Mouse (Mus musculus) embryonic facial prominence, embryonic 13.5 days (tissue): ENCODE measurements around the gene Fbxo42. TPM values are rescaled to one million over a fixed set of nuclear protein-coding genes. Genes with fewer than 3 reads are reported as not detected.
A peak's percentile ranks its signal among the peaks of the same experiment; 100 is the strongest.

Experiments
- ATAC-seq: fragments of 200-750 bp; cut with Nextera tagmentation; 2 replicates; pipeline ENCODE4 v1.8.0; 2017; ENCODE audit warnings: low read depth; ENCODE audit not compliant: insufficient number of reproducible peaks, insufficient read depth, low FRiP score, low TSS enrichment
- H3K27ac ChIP-seq: fragments of 300-500 bp; sonication (generic); 2 replicates; pipeline ENCODE4 v1.5.1; 2015; ENCODE audit warnings: moderate library complexity, mild to moderate bottlenecking, inconsistent platforms
- H3K27me3 ChIP-seq: fragments of 300-500 bp; sonication (generic); 2 replicates; pipeline ENCODE4 v1.6.1; 2015; ENCODE audit warnings: mild to moderate bottlenecking, inconsistent platforms
- H3K36me3 ChIP-seq: fragments of 300-500 bp; sonication (generic); 2 replicates; pipeline ENCODE4 v1.6.1; 2015; ENCODE audit warnings: mild to moderate bottlenecking, inconsistent platforms
- H3K4me1 ChIP-seq: fragments of 300-500 bp; sonication (generic); 2 replicates; pipeline ENCODE4 v1.6.1; 2015; ENCODE audit warnings: inconsistent platforms
- H3K4me2 ChIP-seq: fragments of 300-500 bp; sonication (generic); 2 replicates; pipeline ENCODE4 v1.6.1; 2015; ENCODE audit warnings: moderate library complexity, mild to moderate bottlenecking, inconsistent platforms
- H3K4me3 ChIP-seq: fragments of 300-500 bp; sonication (generic); 2 replicates; pipeline ENCODE4 v1.5.1; 2015; ENCODE audit warnings: mild to moderate bottlenecking, inconsistent platforms
- H3K9ac ChIP-seq: fragments of 300-500 bp; sonication (generic); 2 replicates; pipeline ENCODE4 v1.6.1; 2015; ENCODE audit warnings: mild to moderate bottlenecking, inconsistent platforms
- H3K9me3 ChIP-seq: fragments of 300-500 bp; sonication (generic); 2 replicates; pipeline ENCODE4 v1.6.1; 2016; ENCODE audit warnings: inconsistent platforms
- WGBS: fragments of 180-500 bp; shearing (Covaris S2); methylation state at CpG from one replicate; pipeline ENCODE4 v1.1.7; 2015; ENCODE audit warnings: mixed read lengths; 5-methylcytosine and 5-hydroxymethylcytosine counted together
- polyA plus RNA-seq: library from polyadenylated mRNA; unstranded; fragments of >200 nt; fragmentation: Nextera tagmentation; extraction: Ambion mirVana; gene quantifications from 2 replicates; pipeline ENCODE4 v1.2.1, GENCODE M21; 2015

The Fbxo42 gene
- polyA plus RNA-seq, 1 experiment from 2014 or later: 23.3 TPM

DNA sequence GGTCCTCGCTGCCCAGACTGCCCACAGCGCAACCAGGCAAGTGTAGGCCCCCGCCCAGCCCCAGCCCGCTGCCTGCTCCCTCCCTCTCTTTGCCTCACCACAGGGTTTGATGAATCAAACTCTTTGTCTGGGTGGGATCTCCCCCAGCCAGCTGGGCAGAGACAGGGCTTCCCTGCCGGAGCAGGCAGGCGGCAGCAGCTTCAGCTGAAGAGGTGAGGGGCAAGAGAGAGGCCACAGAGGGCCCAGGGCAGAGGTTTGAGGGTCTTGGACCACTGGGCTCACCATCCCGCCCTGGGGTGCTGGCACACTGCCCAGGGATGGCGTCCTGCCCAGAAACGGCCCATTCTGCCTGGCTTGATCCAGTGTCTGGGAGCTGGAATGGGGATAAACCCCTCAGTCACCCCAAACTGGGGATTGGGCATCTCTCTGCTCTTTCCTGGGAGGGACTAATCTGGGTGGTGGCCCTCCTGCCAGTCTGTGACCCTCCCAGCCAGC, 97.3 kb downstream of the Fbxo42 start:
- peak overlapping the region; percentile 71 for H3K4me2 ChIP-seq
- H3K4me1 ChIP-seq: peaks cover 86% of the 10 kb centered on the region
- peak overlapping the region; percentile 69 for H3K9ac ChIP-seq
- peaks cover 80% of the 10 kb centered on the region for H3K27me3 ChIP-seq
- WGBS: 5% methylated on average over 9 of the region's 9 CpGs
- H3K27ac ChIP-seq: peak overlapping the region; percentile 93
- ATAC-seq: peak; percentile 8; the same call in 1 of the 2 replicates
- no peaks in the 10 kb centered on the region for H3K9me3 ChIP-seq
- H3K36me3 ChIP-seq: 0 out of 2 replicates have a peak, but pooled peaks cover 3% of the 10 kb centered on the region
- H3K4me3 ChIP-seq: peak overlapping the region; percentile 49

DNA sequence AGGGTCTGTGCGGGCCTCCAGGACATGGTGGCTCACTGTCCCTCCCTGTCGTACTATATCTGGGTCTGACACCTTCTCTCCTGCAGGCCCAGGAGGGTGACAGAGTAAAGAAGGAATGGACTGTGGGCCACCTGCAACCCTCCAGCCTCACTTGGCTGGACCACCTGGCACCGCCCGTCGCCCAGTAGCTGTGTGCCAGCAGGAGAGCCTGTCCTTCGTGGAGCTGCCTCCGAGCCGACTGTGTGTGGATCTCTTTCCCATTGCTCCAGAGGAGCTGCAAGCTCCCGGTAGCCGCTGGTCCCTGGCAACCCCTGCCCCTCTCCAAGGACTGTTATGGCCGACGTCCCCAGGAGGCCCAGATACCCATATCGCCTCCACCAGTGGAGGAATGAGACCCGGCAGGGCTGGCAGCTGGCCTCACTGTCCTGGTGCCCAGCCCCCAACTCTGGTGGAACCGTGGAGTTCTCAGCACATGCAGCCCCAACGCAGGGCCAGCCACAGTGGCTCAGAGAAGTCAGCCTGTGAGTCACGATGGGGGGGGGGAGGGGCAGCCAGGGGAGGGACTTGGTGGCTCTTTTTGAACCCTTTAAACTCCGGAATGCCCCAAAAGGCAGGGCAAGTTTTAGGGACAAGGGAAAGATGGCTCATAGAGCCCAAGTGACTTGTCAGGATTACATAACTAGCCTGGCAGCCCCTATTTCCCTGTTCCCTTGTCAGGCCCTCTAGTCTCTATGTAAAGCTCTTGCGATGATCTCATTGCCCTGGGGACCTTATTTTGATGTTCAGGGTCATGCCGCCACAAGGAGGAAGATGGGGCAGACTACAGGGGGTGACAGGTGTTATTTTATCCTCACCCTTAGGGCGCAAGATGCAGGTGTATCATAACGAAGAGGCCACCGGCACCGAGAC, 98.6 kb downstream of the Fbxo42 start:
- H3K9me3 ChIP-seq: no peaks in the 10 kb centered on the region
- peak overlapping the region; percentile 93; the same call in 1 of the 2 replicates for H3K27ac ChIP-seq
- H3K4me2 ChIP-seq: peak overlapping the region; percentile 71
- ATAC-seq: no peak
- peaks cover 73% of the 10 kb centered on the region for H3K4me1 ChIP-seq
- WGBS: 25% methylated on average over 24 of the region's 24 CpGs
- peaks cover 13% of the 10 kb centered on the region for H3K36me3 ChIP-seq
- H3K27me3 ChIP-seq: peaks cover 79% of the 10 kb centered on the region
- H3K4me3 ChIP-seq: peak overlapping the region; percentile 49
- H3K9ac ChIP-seq: peak overlapping the region; percentile 66

DNA sequence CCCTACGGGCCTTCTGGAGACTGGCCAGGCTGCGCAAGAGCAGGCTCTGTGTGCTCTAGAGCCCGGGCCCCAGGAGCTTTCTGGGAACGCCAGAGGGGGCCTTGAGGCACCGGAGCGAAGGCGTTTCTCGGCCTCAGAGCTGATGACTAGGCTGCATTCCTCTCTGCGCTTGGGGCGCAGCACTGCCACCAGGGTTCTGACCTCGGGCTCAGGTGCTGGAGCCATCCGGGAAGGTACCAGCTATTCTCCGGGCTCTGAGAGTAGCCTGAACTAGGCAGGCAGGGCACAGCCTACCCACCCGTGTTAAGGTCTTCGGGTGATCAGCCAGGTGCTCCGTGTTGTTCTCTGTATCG, 99.3 kb downstream of the Fbxo42 start:
- H3K27me3 ChIP-seq: peaks cover 72% of the 10 kb centered on the region

DNA sequence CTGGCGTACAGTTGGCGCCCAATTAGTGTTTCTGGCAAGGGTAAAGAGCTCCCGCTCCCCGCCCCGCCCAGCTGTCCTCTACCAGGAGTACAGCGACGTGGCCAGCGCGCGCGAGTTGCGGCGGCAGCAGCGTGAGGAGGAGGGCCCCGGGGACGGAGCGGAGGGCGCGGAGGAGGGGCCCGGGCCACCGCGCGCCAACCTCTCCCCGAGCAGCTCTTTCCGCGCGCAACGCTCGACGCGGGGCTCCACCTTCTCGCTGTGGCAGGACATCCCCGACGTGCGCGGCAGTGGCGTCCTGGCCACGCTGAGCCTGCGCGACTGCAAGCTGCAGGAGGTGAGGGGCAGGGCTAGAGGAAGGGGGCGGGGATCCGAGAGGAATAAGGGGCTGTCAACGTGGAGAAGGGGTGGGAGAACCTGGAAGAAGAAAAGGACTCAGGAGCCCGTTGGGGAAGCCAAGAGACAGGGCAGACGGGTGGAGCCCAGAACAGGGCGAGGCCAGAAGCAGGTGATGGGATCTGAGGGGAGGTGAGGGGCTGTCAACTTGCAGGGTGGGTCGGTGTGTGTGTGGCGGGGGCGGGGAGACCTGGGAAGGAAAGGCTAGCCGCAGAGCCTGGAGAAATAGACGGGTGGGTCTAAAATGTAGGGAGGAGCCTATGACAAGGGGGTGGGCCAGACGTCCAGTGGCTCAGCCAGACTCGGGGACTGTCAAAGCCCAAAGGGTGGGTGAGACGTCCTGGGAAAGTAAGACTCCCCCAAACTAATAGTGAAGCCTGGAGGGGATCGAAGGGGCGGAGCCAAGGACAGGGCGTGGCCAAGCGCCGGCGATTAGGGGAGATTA, 100.3 kb downstream of the Fbxo42 start:
- under 1% methylated on average over 60 of the region's 60 CpGs for WGBS
- Histone ChIP-seq H3K9me3 (no peaks in the 10 kb centered on the region), H3K9ac (peak overlapping the region; percentile 66), H3K36me3 (peaks cover 22% of the 10 kb centered on the region), H3K27ac (peak overlapping the region; percentile 44; the same call in 1 of the 2 replicates), H3K4me2 (peak overlapping the region; percentile 71), H3K27me3 (peaks cover 63% of the 10 kb centered on the region), H3K4me1 (peaks cover 56% of the 10 kb centered on the region), H3K4me3 (peak overlapping the region; percentile 49)
- peak; percentile 40; the same call in 1 of the 2 replicates for ATAC-seq

More for the DNA sequence above, 99.3 kb downstream of the Fbxo42 start:
- H3K36me3 ChIP-seq: peaks cover 19% of the 10 kb centered on the region
- H3K27ac ChIP-seq: 0 out of 2 replicates have a peak overlapping the region, but pooled peaks have one; percentile 44
- peak overlapping the region; percentile 71 for H3K4me2 ChIP-seq
- peak overlapping the region; percentile 66 for H3K9ac ChIP-seq
- 4% methylated on average over 17 of the region's 17 CpGs for WGBS
- H3K9me3 ChIP-seq: no peaks in the 10 kb centered on the region
- peaks cover 66% of the 10 kb centered on the region for H3K4me1 ChIP-seq
- ATAC-seq: no peak
- peak overlapping the region; percentile 49 for H3K4me3 ChIP-seq

DNA sequence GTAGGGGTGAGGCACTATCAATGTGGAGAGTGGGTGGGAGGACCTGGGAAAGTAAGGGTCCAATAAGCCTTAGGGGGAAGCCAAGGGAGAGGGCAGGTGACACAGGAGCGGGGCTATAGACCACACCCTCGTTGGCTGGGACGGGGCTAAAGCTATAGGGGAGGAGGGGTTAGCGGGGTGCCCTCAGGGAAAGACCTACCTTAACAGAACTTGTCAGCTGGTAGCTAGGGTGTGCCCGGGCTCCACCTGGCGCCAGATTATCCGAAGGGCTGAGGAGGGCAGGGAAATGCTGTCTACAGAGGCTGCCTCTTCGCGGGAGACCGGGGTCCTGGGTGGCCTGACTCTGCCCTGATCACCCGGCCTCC, 100.9 kb downstream of the Fbxo42 start:
- 0 out of 2 replicates have a peak overlapping the region, but pooled peaks have one; percentile 21 for H3K9ac ChIP-seq
- ATAC-seq: 0 out of 2 replicates have a peak, but pooled peaks have one; percentile 6

DNA sequence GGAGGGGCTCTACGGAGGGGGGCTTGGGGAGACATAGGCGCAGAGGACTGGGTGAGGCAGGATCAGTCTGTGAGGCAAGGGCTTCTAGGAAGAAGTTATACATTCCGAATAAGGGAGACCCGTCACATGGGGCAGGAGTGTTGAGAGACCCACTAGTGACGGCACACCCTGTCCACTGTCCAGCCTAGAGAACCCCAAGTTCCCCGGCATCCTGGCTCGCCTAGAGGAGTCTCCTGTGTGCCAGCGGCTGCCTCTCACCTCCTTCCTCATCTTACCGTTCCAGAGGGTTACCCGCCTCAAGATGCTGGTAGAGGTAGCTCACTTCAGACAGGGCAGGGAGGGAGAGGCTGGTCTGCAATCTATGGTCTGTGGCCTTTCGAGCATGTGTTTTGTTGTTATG, 101.7 kb downstream of the Fbxo42 start:
- ATAC-seq: no peak
- Histone ChIP-seq H3K4me2 (no peak overlapping the region), H3K9me3 (no peaks in the 10 kb centered on the region), H3K9ac (no peak overlapping the region), H3K4me3 (no peak overlapping the region), H3K27ac (no peak overlapping the region), H3K36me3 (peaks cover 25% of the 10 kb centered on the region), H3K4me1 (peaks cover 49% of the 10 kb centered on the region), H3K27me3 (peaks cover 60% of the 10 kb centered on the region)
- 74% methylated on average over 11 of the region's 11 CpGs for WGBS

More for the DNA sequence above, 100.9 kb downstream of the Fbxo42 start:
- Histone ChIP-seq H3K4me1 (peaks cover 52% of the 10 kb centered on the region), H3K9me3 (no peaks in the 10 kb centered on the region), H3K4me3 (peak overlapping the region; percentile 49), H3K27ac (no peak overlapping the region), H3K4me2 (peak overlapping the region; percentile 71), H3K36me3 (peaks cover 22% of the 10 kb centered on the region), H3K27me3 (peaks cover 63% of the 10 kb centered on the region)
- WGBS: 8% methylated on average over 11 of the region's 11 CpGs

DNA sequence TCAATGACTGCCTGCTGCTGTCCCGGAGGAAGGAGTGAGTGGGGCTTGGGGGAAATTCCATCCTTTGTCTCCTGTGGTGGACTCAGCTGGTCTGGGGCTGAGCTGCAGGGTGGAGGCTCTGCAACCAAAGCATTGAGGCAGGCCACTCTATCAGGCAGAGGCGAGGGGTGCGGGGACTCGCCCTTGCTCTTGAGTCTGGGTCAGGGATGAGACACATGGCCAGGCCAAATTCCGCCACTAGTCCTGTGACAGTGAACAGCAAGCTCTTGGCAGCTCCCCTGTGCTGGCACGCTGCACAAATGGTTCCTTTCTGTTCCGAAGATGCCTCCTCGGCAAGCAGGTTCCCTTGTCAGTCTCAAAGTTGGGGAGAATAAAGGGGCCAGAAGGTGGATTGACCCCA, 103.4 kb downstream of the Fbxo42 start:
- H3K9ac ChIP-seq: no peak overlapping the region
- no peak overlapping the region for H3K27ac ChIP-seq
- no peak overlapping the region for H3K4me2 ChIP-seq
- no peak for ATAC-seq
- H3K27me3 ChIP-seq: peaks cover 48% of the 10 kb centered on the region
- 82% methylated on average over 8 of the region's 8 CpGs for WGBS
- no peak overlapping the region for H3K4me3 ChIP-seq
- H3K4me1 ChIP-seq: peaks cover 36% of the 10 kb centered on the region
- H3K9me3 ChIP-seq: no peaks in the 10 kb centered on the region
- peaks cover 31% of the 10 kb centered on the region for H3K36me3 ChIP-seq

DNA sequence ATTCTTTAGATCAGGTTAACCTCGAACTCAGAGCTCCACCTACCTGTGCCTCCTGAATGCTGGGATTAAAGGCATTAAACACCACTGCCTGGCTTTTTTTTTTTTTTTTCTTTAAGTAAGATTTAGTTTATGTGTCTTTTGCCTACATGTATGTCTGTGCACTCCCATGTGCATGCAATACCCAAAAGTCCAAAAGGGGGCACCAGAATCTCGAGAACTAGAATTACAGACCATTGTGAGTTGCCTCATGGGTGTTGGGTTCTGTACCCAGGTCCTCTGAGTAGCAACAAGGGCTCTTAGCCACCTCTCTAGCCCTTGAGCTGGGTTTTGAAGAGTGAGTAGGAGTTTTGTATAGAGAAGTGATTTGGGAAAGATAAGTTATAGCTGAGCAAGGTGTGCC, 104.9 kb downstream of the Fbxo42 start:
- no peak for ATAC-seq
- no peak overlapping the region for H3K27ac ChIP-seq
- no peak overlapping the region for H3K9ac ChIP-seq
- H3K4me1 ChIP-seq: peaks cover 21% of the 10 kb centered on the region
- peaks cover 47% of the 10 kb centered on the region for H3K36me3 ChIP-seq
- H3K9me3 ChIP-seq: no peaks in the 10 kb centered on the region
- H3K27me3 ChIP-seq: peaks cover 32% of the 10 kb centered on the region
- H3K4me2 ChIP-seq: no peak overlapping the region
- H3K4me3 ChIP-seq: no peak overlapping the region
- WGBS: 58% methylated on average over 2 of the region's 2 CpGs

Other genes with a start within 250 kb of the Fbxo42 start
- gene Padi2, start 241.6 kb upstream of the Fbxo42 start, polyA plus RNA-seq: 1.8 and 2.3 TPM in 2 replicates
- 393 and 412 TPM in 2 replicates for gene Sdhb, start 186.7 kb upstream of the Fbxo42 start, polyA plus RNA-seq
- gene Atp13a2, start 161.0 kb upstream of the Fbxo42 start, polyA plus RNA-seq: 38.9 and 40.2 TPM in 2 replicates
- gene Mfap2, start 137.5 kb upstream of the Fbxo42 start, polyA plus RNA-seq: 771 and 792 TPM in 2 replicates
- gene Crocc, start 87.4 kb upstream of the Fbxo42 start, polyA plus RNA-seq: 6.1 and 7.8 TPM in 2 replicates
- 76.7 and 83.5 TPM in 2 replicates for gene Necap2, start 69.6 kb upstream of the Fbxo42 start, polyA plus RNA-seq
- gene Spata21, start 59.6 kb upstream of the Fbxo42 start, polyA plus RNA-seq: 0.22 and 0.32 TPM in 2 replicates
- 40.5 and 42.4 TPM in 2 replicates for gene Szrd1, start 8.1 kb upstream of the Fbxo42 start, polyA plus RNA-seq
- gene Rsg1, start 66.0 kb downstream of the Fbxo42 start, polyA plus RNA-seq: 7.4 and 7.9 TPM in 2 replicates
- 18.9 and 23.3 TPM in 2 replicates for gene Arhgef19, start 91.6 kb downstream of the Fbxo42 start, polyA plus RNA-seq
- 2.6 and 4.0 TPM in 2 replicates for gene Epha2, start 153.3 kb downstream of the Fbxo42 start, polyA plus RNA-seq
- 1.7 and 2.9 TPM in 2 replicates for gene Fam131c, start 220.3 kb downstream of the Fbxo42 start, polyA plus RNA-seq